Mouse (Mus musculus): ENCODE measurements around the gene Tsen54.

DNA sequence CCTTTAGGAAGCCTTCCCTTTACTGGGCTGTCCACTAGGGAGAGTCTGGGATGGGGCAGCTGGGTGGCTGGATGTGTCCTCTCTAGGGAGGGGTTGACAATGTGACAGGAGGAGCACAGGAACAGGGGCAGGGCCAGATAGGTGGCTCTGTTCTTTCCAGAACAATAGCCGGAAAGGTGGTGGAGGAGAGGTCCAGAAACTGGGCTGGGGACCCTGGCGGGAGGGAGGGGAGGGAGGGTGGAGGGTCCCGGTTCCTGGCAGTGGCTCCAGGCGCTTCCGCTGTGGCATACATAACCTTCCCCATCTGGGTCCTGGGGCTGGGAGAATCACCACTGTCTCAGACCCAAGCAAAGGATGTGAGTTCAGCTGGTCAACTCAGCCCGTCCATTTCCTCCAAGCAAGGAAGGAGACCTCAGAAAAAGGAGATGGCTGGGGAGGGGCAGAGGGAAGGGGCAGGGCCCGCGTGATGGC lies 5.2 kb upstream of the Tsen54 start:
- TF ChIP-seq GATA1 (IDR thresholded peaks at IDR 0.05; ENCODE audit: low read length) (no peak), TAL1 (IDR thresholded peaks at IDR 0.05; ENCODE audit: low read length) (no peak)

All from erythroblast, embryonic 14.5 days (primary cell).